Mouse (Mus musculus): Measurements from ENCODE around the gene Bhlhe40. TPM values are rescaled to one million over a fixed set of nuclear protein-coding genes. Genes with fewer than 3 reads are reported as not detected.

Bhlhe40 gene
- polyA plus RNA-seq, 1 experiment from 2014 or later, result 2.8 TPM

- H3K27me3 ChIP-seq, result no peaks in the 10 kb centered on the region
- no peak overlapping the region for H3K27ac ChIP-seq (replicated peaks)
- no peak overlapping the region for H3K4me2 ChIP-seq (replicated peaks)
- no peak overlapping the region for H3K9ac ChIP-seq (replicated peaks)
- no peak overlapping the region for H3K4me3 ChIP-seq
- no peaks in the 10 kb centered on the region for H3K9me3 ChIP-seq
- no peak for ATAC-seq (ENCODE audit: low FRiP score, low read depth)
- no peaks in the 10 kb centered on the region for H3K36me3 ChIP-seq
- H3K4me1 ChIP-seq, result no peaks in the 10 kb centered on the region
- WGBS, result 85% methylated on average over 7 of the region's 7 CpGs
Observed at GRCm38 (mm10) chr6:108680503-108680902, 20.1 kb downstream of the Bhlhe40 start.

- H3K4me3 ChIP-seq, result no peak overlapping the region
- 91% methylated on average over 4 of the region's 4 CpGs for WGBS
- no peak overlapping the region for H3K9ac ChIP-seq (replicated peaks)
- ATAC-seq (ENCODE audit: low FRiP score, low read depth), result no peak
- no peak overlapping the region for H3K27ac ChIP-seq (replicated peaks)
- H3K4me1 ChIP-seq, result no peaks in the 10 kb centered on the region
- no peaks in the 10 kb centered on the region for H3K36me3 ChIP-seq
- no peak overlapping the region for H3K4me2 ChIP-seq (replicated peaks)
- H3K27me3 ChIP-seq, result no peaks in the 10 kb centered on the region
- no peaks in the 10 kb centered on the region for H3K9me3 ChIP-seq
Observed at GRCm38 (mm10) chr6:108681084-108681483, 20.7 kb downstream of the Bhlhe40 start.

- Histone ChIP-seq H3K4me3 (no peak overlapping the region), H3K9me3 (no peaks in the 10 kb centered on the region), H3K4me2 (replicated peaks) (no peak overlapping the region), H3K36me3 (no peaks in the 10 kb centered on the region), H3K9ac (replicated peaks) (no peak overlapping the region), H3K27ac (replicated peaks) (no peak overlapping the region), H3K27me3 (no peaks in the 10 kb centered on the region), H3K4me1 (no peaks in the 10 kb centered on the region)
- WGBS, result 93% methylated on average over 1 of the region's 1 CpGs
- ATAC-seq (ENCODE audit: low FRiP score, low read depth), result no peak
Observed at GRCm38 (mm10) chr6:108683140-108683539, 22.7 kb downstream of the Bhlhe40 start.

- H3K36me3 ChIP-seq, result no peaks in the 10 kb centered on the region
- H3K4me2 ChIP-seq (replicated peaks), result no peak overlapping the region
- no peaks in the 10 kb centered on the region for H3K4me1 ChIP-seq
- 80% methylated on average over 5 of the region's 5 CpGs for WGBS
- no peak for ATAC-seq (ENCODE audit: low FRiP score, low read depth)
- H3K4me3 ChIP-seq, result no peak overlapping the region
- H3K9ac ChIP-seq (replicated peaks), result no peak overlapping the region
- no peak overlapping the region for H3K27ac ChIP-seq (replicated peaks)
- H3K27me3 ChIP-seq, result no peaks in the 10 kb centered on the region
- H3K9me3 ChIP-seq, result no peaks in the 10 kb centered on the region
Observed at GRCm38 (mm10) chr6:108684430-108684829, 24.0 kb downstream of the Bhlhe40 start.

GRCm38 (mm10) chr6:108685758-108686355 is 25.4 kb downstream of the Bhlhe40 start:
- Histone ChIP-seq H3K4me3 (no peak overlapping the region), H3K27me3 (no peaks in the 10 kb centered on the region), H3K4me1 (no peaks in the 10 kb centered on the region), H3K4me2 (replicated peaks) (no peak overlapping the region), H3K9me3 (no peaks in the 10 kb centered on the region), H3K9ac (replicated peaks) (no peak overlapping the region), H3K36me3 (no peaks in the 10 kb centered on the region), H3K27ac (replicated peaks) (no peak overlapping the region)
- ATAC-seq (ENCODE audit: low FRiP score, low read depth), result no peak
- 60% methylated on average over 9 of the region's 9 CpGs for WGBS

GRCm38 (mm10) chr6:108686930-108687329 is 26.5 kb downstream of the Bhlhe40 start:
- Histone ChIP-seq H3K9ac (replicated peaks) (no peak overlapping the region), H3K4me2 (replicated peaks) (no peak overlapping the region), H3K9me3 (no peaks in the 10 kb centered on the region), H3K4me1 (no peaks in the 10 kb centered on the region), H3K36me3 (no peaks in the 10 kb centered on the region), H3K27ac (replicated peaks) (no peak overlapping the region), H3K4me3 (no peak overlapping the region), H3K27me3 (no peaks in the 10 kb centered on the region)
- WGBS, result 83% methylated on average over 3 of the region's 3 CpGs
- no peak for ATAC-seq (ENCODE audit: low FRiP score, low read depth)

- Histone ChIP-seq H3K9me3 (no peaks in the 10 kb centered on the region), H3K27ac (replicated peaks) (no peak overlapping the region), H3K9ac (replicated peaks) (no peak overlapping the region), H3K4me2 (replicated peaks) (no peak overlapping the region), H3K4me3 (no peak overlapping the region), H3K27me3 (no peaks in the 10 kb centered on the region), H3K4me1 (no peaks in the 10 kb centered on the region), H3K36me3 (no peaks in the 10 kb centered on the region)
- WGBS, result 64% methylated on average over 5 of the region's 5 CpGs
- no peak for ATAC-seq (ENCODE audit: low FRiP score, low read depth)
Observed at GRCm38 (mm10) chr6:108688344-108688743, 27.9 kb downstream of the Bhlhe40 start.

- no peak for ATAC-seq (ENCODE audit: low FRiP score, low read depth)
- Histone ChIP-seq H3K4me3 (no peak overlapping the region), H3K4me2 (replicated peaks) (no peak overlapping the region), H3K9ac (replicated peaks) (no peak overlapping the region), H3K9me3 (no peaks in the 10 kb centered on the region), H3K27ac (replicated peaks) (no peak overlapping the region), H3K36me3 (no peaks in the 10 kb centered on the region), H3K4me1 (peaks cover 2% of the 10 kb centered on the region; the same call in 1 of the 2 replicates), H3K27me3 (no peaks in the 10 kb centered on the region)
- 76% methylated on average over 3 of the region's 3 CpGs for WGBS
Observed at GRCm38 (mm10) chr6:108692986-108693385, 32.6 kb downstream of the Bhlhe40 start.

- Histone ChIP-seq H3K27ac (replicated peaks) (no peak overlapping the region), H3K27me3 (peaks cover 4% of the 10 kb centered on the region), H3K4me3 (no peak overlapping the region), H3K9ac (replicated peaks) (no peak overlapping the region), H3K36me3 (no peaks in the 10 kb centered on the region), H3K9me3 (no peaks in the 10 kb centered on the region), H3K4me2 (replicated peaks) (no peak overlapping the region), H3K4me1 (peaks cover 22% of the 10 kb centered on the region)
- 91% methylated on average over 8 of the region's 8 CpGs for WGBS
- no peak for ATAC-seq (ENCODE audit: low FRiP score, low read depth)
Observed at GRCm38 (mm10) chr6:108694965-108695724, 34.7 kb downstream of the Bhlhe40 start.

- WGBS, result 75% methylated on average over 11 of the region's 11 CpGs
- Histone ChIP-seq H3K27me3 (peaks cover 4% of the 10 kb centered on the region), H3K9me3 (no peaks in the 10 kb centered on the region), H3K9ac (replicated peaks) (no peak overlapping the region), H3K4me2 (replicated peaks) (no peak overlapping the region), H3K27ac (replicated peaks) (no peak overlapping the region), H3K4me1 (peaks cover 32% of the 10 kb centered on the region), H3K36me3 (no peaks in the 10 kb centered on the region), H3K4me3 (no peak overlapping the region)
- ATAC-seq (ENCODE audit: low FRiP score, low read depth), result no peak
Observed at GRCm38 (mm10) chr6:108695844-108696821, 35.7 kb downstream of the Bhlhe40 start.

GRCm38 (mm10) chr6:108696822-108697202 is 36.4 kb downstream of the Bhlhe40 start:
- Histone ChIP-seq H3K9me3 (no peaks in the 10 kb centered on the region), H3K9ac (replicated peaks) (no peak overlapping the region), H3K4me3 (no peak overlapping the region), H3K27me3 (peaks cover 4% of the 10 kb centered on the region), H3K36me3 (no peaks in the 10 kb centered on the region), H3K4me1 (peaks cover 32% of the 10 kb centered on the region), H3K27ac (replicated peaks) (no peak overlapping the region), H3K4me2 (replicated peaks) (no peak overlapping the region)
- WGBS, result 95% methylated on average over 3 of the region's 3 CpGs
- no peak for ATAC-seq (ENCODE audit: low FRiP score, low read depth)

- Histone ChIP-seq H3K9ac (replicated peaks) (no peak overlapping the region), H3K27ac (replicated peaks) (no peak overlapping the region), H3K4me3 (no peak overlapping the region), H3K4me1 (peaks cover 32% of the 10 kb centered on the region), H3K9me3 (no peaks in the 10 kb centered on the region), H3K4me2 (replicated peaks) (no peak overlapping the region), H3K27me3 (peaks cover 4% of the 10 kb centered on the region), H3K36me3 (no peaks in the 10 kb centered on the region)
- ATAC-seq (ENCODE audit: low FRiP score, low read depth), result no peak
- WGBS, result 88% methylated on average over 10 of the region's 10 CpGs
Observed at GRCm38 (mm10) chr6:108697345-108697744, 36.9 kb downstream of the Bhlhe40 start.
